Mouse (Mus musculus) myocyte (in vitro differentiated cells): ENCODE results near the gene Csad. TPM values are rescaled to one million over a fixed set of nuclear protein-coding genes. Genes with fewer than 3 reads are reported as not detected.

Experiments used
- H3K27me3 ChIP-seq: one replicate; pipeline ENCODE4 v1.6.1; 2011; ENCODE audit not compliant: control insufficient read depth, insufficient read depth, insufficient read length
- H3K36me3 ChIP-seq: one replicate; pipeline ENCODE4 v1.6.1; 2011; ENCODE audit not compliant: control insufficient read depth, insufficient read depth
- H3K4me2 ChIP-seq: one replicate; pipeline ENCODE4 v1.6.1; 2011; ENCODE audit warnings: low read depth, control low read depth
- H3K4me3 ChIP-seq: one replicate; pipeline ENCODE4 v1.5.1; 2011; ENCODE audit warnings: mild to moderate bottlenecking, control low read depth, moderate library complexity
- H3K79me2 ChIP-seq: one replicate; pipeline ENCODE4 v1.6.1; 2011; ENCODE audit not compliant: control insufficient read depth, insufficient read depth
- H3ac ChIP-seq: one replicate; pipeline ENCODE4 v1.6.1; 2011; ENCODE audit not compliant: control insufficient read depth, insufficient read length
- CEBPB ChIP-seq: IDR thresholded peaks from 2 replicates; pipeline ENCODE4 v1.6.1; 2011; ENCODE audit warnings: mild to moderate bottlenecking, moderate library complexity; ENCODE audit not compliant: poor library complexity, insufficient read depth, severe bottlenecking
- E2F4 ChIP-seq: IDR thresholded peaks from one replicate; pipeline ENCODE4 v1.6.1; 2011; ENCODE audit warnings: mild to moderate bottlenecking, control low read depth, moderate library complexity; ENCODE audit not compliant: insufficient read depth
- MAX ChIP-seq: IDR thresholded peaks from one replicate; pipeline ENCODE4 v1.6.1; 2011; ENCODE audit warnings: low read depth, mild to moderate bottlenecking, control low read depth
- MYOD1 ChIP-seq, 3 experiments: IDR thresholded peaks; one replicate each; pipeline ENCODE4 v1.6.1; 2011; ENCODE audit warnings: control low read depth in 2 of 3, low read depth in 2 of 3, mild to moderate bottlenecking in 2 of 3, moderate library complexity in 1 of 3; ENCODE audit not compliant: insufficient read length in 2 of 3, control insufficient read depth in 1 of 3
- MYOG ChIP-seq, 3 experiments: IDR thresholded peaks; one replicate each; pipeline ENCODE4 v1.6.1; 2011; ENCODE audit warnings: control low read depth in 2 of 3, low read depth in 2 of 3, mild to moderate bottlenecking in 2 of 3; ENCODE audit not compliant: insufficient read length in 2 of 3, control insufficient read depth in 1 of 3, insufficient read depth in 1 of 3
- POLR2A ChIP-seq: IDR thresholded peaks from one replicate; pipeline ENCODE4 v1.6.1; 2011; ENCODE audit warnings: low read depth, mild to moderate bottlenecking, control low read depth, moderate library complexity; ENCODE audit not compliant: insufficient read length
- POLR2AphosphoS2 ChIP-seq: IDR thresholded peaks from one replicate; pipeline ENCODE4 v1.6.1; 2011; ENCODE audit warnings: low read depth, control low read depth; ENCODE audit not compliant: insufficient read length
- REST ChIP-seq: IDR thresholded peaks from one replicate; pipeline ENCODE4 v1.6.1; 2011; ENCODE audit warnings: mild to moderate bottlenecking, control low read depth, moderate library complexity; ENCODE audit not compliant: insufficient read depth, insufficient read length
- SRF ChIP-seq: IDR thresholded peaks from one replicate; pipeline ENCODE4 v1.6.1; 2011; ENCODE audit warnings: low read depth; ENCODE audit not compliant: control insufficient read depth, insufficient read length
- TCF12 ChIP-seq: IDR thresholded peaks from one replicate; pipeline ENCODE4 v1.6.1; 2011; ENCODE audit warnings: mild to moderate bottlenecking, control low read depth; ENCODE audit not compliant: poor library complexity, insufficient read depth, severe bottlenecking
- TCF3 ChIP-seq: IDR thresholded peaks from one replicate; pipeline ENCODE4 v1.6.1; 2011; ENCODE audit warnings: low read depth, control low read depth; ENCODE audit not compliant: insufficient read length
- USF1 ChIP-seq: IDR thresholded peaks from one replicate; pipeline ENCODE4 v1.6.1; 2011; ENCODE audit warnings: low read depth, mild to moderate bottlenecking, control low read depth, moderate library complexity
- polyA plus RNA-seq: library from polyadenylated mRNA; unstranded; fragments of >200 nt; fragmentation: generic; extraction: Trizol; gene quantifications from one replicate; pipeline ENCODE4 v1.2.1, GENCODE M21; 2012; ENCODE audit warnings: missing spikeins

Gene Csad
- polyA plus RNA-seq, 1 experiment: 18.8 TPM

DNA sequence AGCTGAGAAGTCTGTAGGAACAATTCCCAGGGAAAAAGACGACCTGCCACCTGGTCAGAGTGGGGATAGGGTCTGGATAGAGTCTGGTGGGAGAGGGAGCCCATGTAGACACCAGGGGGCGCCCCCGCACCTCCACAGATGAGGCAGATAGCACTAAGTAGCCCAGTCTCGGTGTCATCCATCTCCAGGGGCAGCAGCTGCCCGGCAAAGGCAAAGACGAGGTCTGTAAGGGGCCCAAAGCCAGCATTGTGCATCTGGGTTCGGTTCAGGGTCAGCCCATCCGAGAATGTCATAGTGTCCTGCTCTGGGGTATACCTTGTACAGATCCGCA, 34.7 kb upstream of the Csad start:
- Histone ChIP-seq H3K4me2 (no peak overlapping the region), H3K79me2 (peaks cover 31% of the 10 kb centered on the region), H3K27me3 (no peaks in the 10 kb centered on the region), H3K36me3 (peaks cover 43% of the 10 kb centered on the region), H3ac (no peak overlapping the region), H3K4me3 (no peak overlapping the region)
- TF ChIP-seq SRF (no peak), MAX (no peak), MYOD1 (IDR thresholded peaks at IDR 0.05; ENCODE audit: control insufficient read depth in 1 of 3, insufficient read length in 2 of 3, low read depth in 2 of 3) (peak in 2 of 3 experiments; percentile 31 to 47), MYOG (IDR thresholded peaks at IDR 0.05; ENCODE audit: control insufficient read depth in 1 of 3, insufficient read depth in 1 of 3, insufficient read length in 2 of 3, low read depth in 2 of 3) (peak in 2 of 3 experiments; percentile 10 to 47)

GRCm38 (mm10) chr15:102238543-102239259, 34.2 kb upstream of the Csad start:
- no peaks in the 10 kb centered on the region for H3K27me3 ChIP-seq
- peaks cover 43% of the 10 kb centered on the region for H3K36me3 ChIP-seq
- H3K79me2 ChIP-seq: peaks cover 26% of the 10 kb centered on the region
- no peak overlapping the region for H3K4me3 ChIP-seq
- H3ac ChIP-seq: no peak overlapping the region
- no peak for TF ChIP-seq REST
- TF ChIP-seq E2F4: no peak
- TF ChIP-seq TCF3: no peak
- no peak for TF ChIP-seq CEBPB
- no peak for TF ChIP-seq USF1
- TF ChIP-seq TCF12: no peak
- no peak for TF ChIP-seq POLR2A
- no peak for TF ChIP-seq MYOG (IDR thresholded peaks at IDR 0.05; ENCODE audit: control insufficient read depth in 1 of 3, insufficient read depth in 1 of 3, insufficient read length in 2 of 3, low read depth in 2 of 3)
- TF ChIP-seq MAX: no peak
- no peak for TF ChIP-seq POLR2AphosphoS2
- TF ChIP-seq MYOD1 (IDR thresholded peaks at IDR 0.05; ENCODE audit: control insufficient read depth in 1 of 3, insufficient read length in 2 of 3, low read depth in 2 of 3): no peak
- no peak for TF ChIP-seq SRF
- H3K4me2 ChIP-seq: no peak overlapping the region

DNA sequence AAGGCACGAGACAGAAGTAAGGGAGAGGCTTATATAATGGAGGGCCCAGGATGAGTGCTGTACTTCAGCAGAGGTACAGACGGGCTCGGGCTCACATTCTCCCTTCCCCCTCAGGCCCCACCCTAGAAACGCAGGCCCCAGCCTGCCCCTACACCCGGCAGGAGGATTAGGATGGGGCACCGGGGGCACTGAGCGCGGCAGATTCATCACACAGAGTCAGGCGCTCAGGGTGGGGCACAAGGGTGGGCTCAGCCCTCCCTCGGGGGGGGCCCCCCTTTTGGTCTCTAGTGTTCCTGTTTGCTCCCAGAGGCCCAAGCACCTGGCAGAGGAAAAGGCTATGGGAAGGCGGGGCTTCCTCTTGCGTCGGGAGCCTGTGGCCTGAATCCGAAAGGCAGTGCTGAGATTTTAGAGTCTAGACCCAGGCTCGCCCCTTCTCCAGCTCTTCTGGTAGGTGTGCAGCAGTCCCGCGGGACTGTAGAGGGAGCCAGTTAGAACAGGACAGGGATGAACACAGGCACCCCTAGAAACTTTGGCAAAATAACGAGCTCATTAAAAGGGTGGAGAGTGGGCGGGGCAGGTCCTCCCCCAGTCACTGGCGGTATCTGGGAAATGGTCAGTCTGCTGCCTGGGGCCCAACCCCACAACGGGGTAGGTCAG, 31.0 kb upstream of the Csad start:
- H3K27me3 ChIP-seq: no peaks in the 10 kb centered on the region
- peaks cover 34% of the 10 kb centered on the region for H3K36me3 ChIP-seq
- no peak overlapping the region for H3ac ChIP-seq
- H3K4me3 ChIP-seq: no peak overlapping the region
- no peaks in the 10 kb centered on the region for H3K79me2 ChIP-seq
- no peak overlapping the region for H3K4me2 ChIP-seq
- no peak for TF ChIP-seq POLR2AphosphoS2
- TF ChIP-seq POLR2A: no peak
- no peak for TF ChIP-seq TCF12
- TF ChIP-seq SRF: no peak
- TF ChIP-seq TCF3: no peak
- no peak for TF ChIP-seq REST
- TF ChIP-seq MAX: no peak
- no peak for TF ChIP-seq MYOG (IDR thresholded peaks at IDR 0.05; ENCODE audit: control insufficient read depth in 1 of 3, insufficient read depth in 1 of 3, insufficient read length in 2 of 3, low read depth in 2 of 3)
- no peak for TF ChIP-seq MYOD1 (IDR thresholded peaks at IDR 0.05; ENCODE audit: control insufficient read depth in 1 of 3, insufficient read length in 2 of 3, low read depth in 2 of 3)
- no peak for TF ChIP-seq E2F4
- no peak for TF ChIP-seq USF1

GRCm38 (mm10) chr15:102233896-102234295, 29.4 kb upstream of the Csad start:
- no peaks in the 10 kb centered on the region for H3K27me3 ChIP-seq
- H3K4me2 ChIP-seq: no peak overlapping the region
- H3K36me3 ChIP-seq: peaks cover 29% of the 10 kb centered on the region
- H3ac ChIP-seq: no peak overlapping the region
- H3K79me2 ChIP-seq: no peaks in the 10 kb centered on the region
- TF ChIP-seq POLR2AphosphoS2 (peak; percentile 60), TCF3 (no peak)
- no peak overlapping the region for H3K4me3 ChIP-seq

GRCm38 (mm10) chr15:102232764-102233163, 28.2 kb upstream of the Csad start:
- Histone ChIP-seq H3K27me3 (no peaks in the 10 kb centered on the region), H3K4me2 (no peak overlapping the region), H3K4me3 (no peak overlapping the region), H3ac (no peak overlapping the region), H3K79me2 (no peaks in the 10 kb centered on the region), H3K36me3 (peaks cover 18% of the 10 kb centered on the region)
- TF ChIP-seq CEBPB (peak; percentile 94), REST (no peak)

DNA sequence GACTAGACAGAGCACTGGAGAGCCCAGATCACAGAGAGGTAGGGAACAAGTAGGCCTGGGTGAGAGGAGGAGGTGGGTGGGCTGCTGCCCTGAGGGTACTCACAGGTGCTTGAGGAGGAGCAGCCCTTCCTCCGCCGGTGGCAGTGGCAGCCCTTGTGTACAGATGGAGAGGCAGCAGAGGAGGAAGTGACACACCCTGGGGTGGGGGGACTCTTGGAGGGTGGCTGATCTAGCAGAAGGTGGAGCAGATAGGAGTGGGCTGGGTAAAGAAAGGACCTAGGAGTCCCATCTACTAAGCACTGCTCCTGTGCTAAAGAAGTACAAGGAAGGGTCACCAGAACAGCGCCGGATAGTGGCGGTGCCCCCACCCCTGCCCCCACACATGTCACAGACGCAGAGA, 27.2 kb upstream of the Csad start, which contains the start of gene Itgb7:
Gene Itgb7 (minus strand): TSS at position 197 of the 400 bp plus-strand sequence.
- TF ChIP-seq POLR2A: no peak
- peak in 1 of 3 experiments; percentile 8 for TF ChIP-seq MYOD1 (IDR thresholded peaks at IDR 0.05; ENCODE audit: control insufficient read depth in 1 of 3, insufficient read length in 2 of 3, low read depth in 2 of 3)
- Histone ChIP-seq H3K79me2 (no peaks in the 10 kb centered on the region), H3K27me3 (no peaks in the 10 kb centered on the region), H3K36me3 (peaks cover 12% of the 10 kb centered on the region), H3K4me2 (peak within 1 kb of the TSS; percentile 56), H3K4me3 (no peak within 1 kb of the TSS), H3ac (no peak within 1 kb of the TSS)
